Mouse (Mus musculus): ENCODE measurements around the gene Tapbp.

Gene Tapbp

GRCm38 (mm10) chr17:33965082-33965845 lies 49.6 kb downstream of the Tapbp start:
- DNase-seq (ENCODE audit: low read depth, low spot score): no peak

GRCm38 (mm10) chr17:33965846-33966550 lies 50.3 kb downstream of the Tapbp start:
- DNase-seq (ENCODE audit: low read depth, low spot score): no peak

- DNase-seq (ENCODE audit: low read depth, low spot score): peak; percentile 88
Measured at GRCm38 (mm10) chr17:33968489-33968888, 52.8 kb downstream of the Tapbp start.

- DNase-seq (ENCODE audit: low read depth, low spot score): peak; percentile 88
Measured at GRCm38 (mm10) chr17:33968927-33969326, 53.2 kb downstream of the Tapbp start.

- DNase-seq (ENCODE audit: low read depth, low spot score): peak; percentile 82
Measured at GRCm38 (mm10) chr17:33969394-33969793, 53.7 kb downstream of the Tapbp start.

GRCm38 (mm10) chr17:33972691-33973090 lies 57.0 kb downstream of the Tapbp start:
- peak; percentile 53 for DNase-seq (ENCODE audit: low read depth, low spot score)

- no peak for DNase-seq (ENCODE audit: low read depth, low spot score)
Measured at GRCm38 (mm10) chr17:33973572-33973971, 57.9 kb downstream of the Tapbp start.

- peak; percentile 24 for DNase-seq (ENCODE audit: low read depth, low spot score)
Measured at GRCm38 (mm10) chr17:33977861-33978557, 62.3 kb downstream of the Tapbp start.

GRCm38 (mm10) chr17:33978631-33979031 lies 62.9 kb downstream of the Tapbp start:
- DNase-seq (ENCODE audit: low read depth, low spot score): peak; percentile 81
